Mouse (Mus musculus) midbrain, embryonic 12.5 days (tissue): Measurements from ENCODE around the gene Cox6a1. TPM values are rescaled to one million over a fixed set of nuclear protein-coding genes. Genes with fewer than 3 reads are reported as not detected.

ENCODE experiments used
- ATAC-seq: fragments of 200-750 bp; cut with Nextera tagmentation; 2 replicates; pipeline ENCODE4 v1.8.0; 2017; ENCODE audit warnings: low read depth, moderate TSS enrichment, moderate library complexity; ENCODE audit not compliant: low FRiP score
- H3K27ac ChIP-seq: fragments of 300-500 bp; sonication (generic); replicated peaks from 2 replicates; pipeline ENCODE4 v1.5.1; 2016; ENCODE audit warnings: mild to moderate bottlenecking
- H3K27me3 ChIP-seq: fragments of 300-500 bp; sonication (generic); 2 replicates; pipeline ENCODE4 v1.6.1; 2016; ENCODE audit warnings: mild to moderate bottlenecking
- H3K36me3 ChIP-seq: fragments of 300-500 bp; sonication (generic); 2 replicates; pipeline ENCODE4 v1.6.1; 2016
- H3K4me1 ChIP-seq: fragments of 300-500 bp; sonication (generic); 2 replicates; pipeline ENCODE4 v1.6.1; 2016
- H3K4me2 ChIP-seq: fragments of 300-500 bp; sonication (generic); replicated peaks from 2 replicates; pipeline ENCODE4 v1.6.1; 2016; ENCODE audit warnings: mild to moderate bottlenecking, moderate library complexity
- H3K4me3 ChIP-seq: fragments of 300-500 bp; sonication (generic); 2 replicates; pipeline ENCODE4 v1.5.1; 2016; ENCODE audit warnings: mild to moderate bottlenecking
- H3K9ac ChIP-seq: fragments of 300-500 bp; sonication (generic); replicated peaks from 2 replicates; pipeline ENCODE4 v1.6.1; 2016; ENCODE audit warnings: mild to moderate bottlenecking, moderate library complexity
- H3K9me3 ChIP-seq: fragments of 300-500 bp; sonication (generic); 2 replicates; pipeline ENCODE4 v1.6.1; 2016; ENCODE audit warnings: mild to moderate bottlenecking
- WGBS: fragments of 180-500 bp; shearing (Covaris S2); methylation state at CpG from one replicate; pipeline ENCODE4 v1.1.7; 2016; 5-methylcytosine and 5-hydroxymethylcytosine counted together
- polyA plus RNA-seq: library from polyadenylated mRNA; unstranded; fragments of >200 nt; fragmentation: Nextera tagmentation; extraction: Ambion mirVana; gene quantifications from 2 replicates; pipeline ENCODE4 v1.2.1, GENCODE M21; 2016

The Cox6a1 gene
- polyA plus RNA-seq, 1 experiment from 2014 or later, result 768 TPM

GRCm38 (mm10) chr5:115341314-115342165 is 7.2 kb downstream of the Cox6a1 start:
- peak; percentile 21; the same call in 1 of the 2 replicates for ATAC-seq
- H3K4me1 ChIP-seq, result peaks cover 17% of the 10 kb centered on the region
- H3K9me3 ChIP-seq, result no peaks in the 10 kb centered on the region
- peaks cover 46% of the 10 kb centered on the region for H3K36me3 ChIP-seq
- H3K27me3 ChIP-seq, result no peaks in the 10 kb centered on the region
- peak overlapping the region; percentile 75 for H3K4me2 ChIP-seq
- H3K4me3 ChIP-seq, result peak overlapping the region; percentile 80
- peak overlapping the region; percentile 84 for H3K27ac ChIP-seq
- peak overlapping the region; percentile 79 for H3K9ac ChIP-seq
- 13% methylated on average over 36 of the region's 36 CpGs for WGBS

DNA sequence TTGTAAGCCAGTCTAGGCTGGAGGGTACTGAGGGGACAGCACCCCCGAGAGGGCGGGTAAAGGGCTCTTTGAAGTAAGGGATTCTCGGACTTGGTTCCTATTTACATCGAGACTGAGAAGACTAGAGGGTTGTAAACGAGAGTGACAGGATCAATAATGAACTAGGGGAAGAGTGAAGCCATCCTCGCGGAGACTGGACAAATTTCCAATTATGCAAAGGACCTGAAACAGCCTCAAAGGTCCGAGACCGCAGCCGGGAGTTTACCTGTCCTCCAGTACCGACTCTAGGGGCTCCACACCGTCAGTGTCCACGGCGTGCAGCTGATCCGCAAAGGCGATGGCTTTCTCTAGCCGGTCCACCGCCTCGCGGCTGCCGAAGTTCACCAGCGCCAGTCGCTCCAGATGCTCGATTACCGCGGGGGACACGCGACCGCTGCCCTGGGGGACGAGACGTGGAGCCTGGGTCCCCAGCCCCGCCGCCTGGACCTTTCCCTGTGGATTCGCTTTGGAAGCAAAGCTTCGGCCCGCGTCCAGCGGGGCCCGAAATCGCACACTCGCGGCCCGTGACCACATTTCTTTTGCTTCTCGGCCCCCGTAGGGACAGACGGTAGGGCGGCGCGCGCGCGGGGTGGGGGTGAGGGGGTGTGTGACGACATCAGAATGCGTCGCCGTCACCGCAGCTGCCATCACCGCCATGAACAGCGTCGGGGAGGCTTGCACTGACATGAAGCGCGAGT is 8.0 kb downstream of the Cox6a1 start, which contains the start of the genes Gatc and Triap1:
TSS of gene Gatc (minus strand) at position 602 of the 737 bp plus-strand sequence.
TSS of gene Triap1 (plus strand) at position 649 of the 737 bp plus-strand sequence.
- Histone ChIP-seq H3K27me3 (no peaks in the 10 kb centered on the region), H3K4me1 (peaks cover 17% of the 10 kb centered on the region), H3K4me3 (peak within 1 kb of the TSS; percentile 80), H3K9ac (peak within 1 kb of the TSS; percentile 79), H3K4me2 (peak within 1 kb of the TSS; percentile 75), H3K9me3 (no peaks in the 10 kb centered on the region), H3K27ac (peak within 1 kb of the TSS; percentile 84), H3K36me3 (peaks cover 49% of the 10 kb centered on the region)
- peak; percentile 85 for ATAC-seq
- under 1% methylated on average over 62 of the region's 62 CpGs for WGBS

DNA sequence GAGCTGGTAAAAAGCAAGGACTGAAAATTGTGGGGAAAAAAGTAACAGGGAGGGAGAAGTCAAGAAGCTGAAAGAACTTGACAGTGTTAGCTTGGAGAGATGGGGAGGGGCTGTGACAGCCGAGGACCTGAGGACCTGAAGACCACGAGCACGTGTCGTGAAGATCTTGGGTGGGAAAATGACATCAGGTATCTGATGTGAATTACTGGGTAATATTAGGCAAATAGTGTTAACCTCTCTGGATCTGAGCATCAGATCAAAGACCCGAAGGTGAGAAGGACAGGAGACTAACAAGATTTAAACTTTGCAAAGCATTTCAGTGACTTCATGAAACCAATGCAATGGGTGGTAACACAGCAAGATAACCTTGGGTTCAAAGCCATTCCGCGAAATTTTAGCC is 8.8 kb downstream of the Cox6a1 start:
- Histone ChIP-seq H3K27me3 (no peaks in the 10 kb centered on the region), H3K4me3 (peak overlapping the region; percentile 80), H3K36me3 (peaks cover 49% of the 10 kb centered on the region), H3K4me2 (peak overlapping the region; percentile 75), H3K9me3 (no peaks in the 10 kb centered on the region), H3K27ac (no peak overlapping the region), H3K4me1 (peaks cover 17% of the 10 kb centered on the region), H3K9ac (0 out of 2 replicates have a peak overlapping the region, but pooled peaks have one; percentile 7)
- WGBS, result 40% methylated on average over 7 of the region's 7 CpGs
- no peak for ATAC-seq

DNA sequence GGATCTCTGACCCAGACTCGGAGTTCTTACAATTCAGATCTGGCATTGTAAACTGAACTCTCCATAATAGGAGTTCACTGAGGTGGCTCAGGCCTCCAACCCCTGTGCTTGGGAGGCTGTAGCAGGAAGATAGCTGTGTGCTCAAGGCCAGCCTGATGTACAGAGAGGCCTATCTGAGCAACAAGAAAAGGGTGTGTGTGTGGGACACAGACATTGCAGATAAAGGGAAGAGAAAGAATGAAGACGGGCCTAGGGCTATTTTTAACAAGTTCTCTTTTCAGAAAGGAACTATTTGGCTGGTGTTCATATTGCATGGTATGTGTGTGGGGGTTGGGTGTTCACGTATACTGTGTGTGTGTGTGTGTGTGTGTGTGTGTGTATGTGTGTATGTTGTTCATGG is 15.2 kb downstream of the Cox6a1 start:
- Histone ChIP-seq H3K4me2 (no peak overlapping the region), H3K36me3 (peaks cover 73% of the 10 kb centered on the region), H3K9ac (no peak overlapping the region), H3K4me3 (no peak overlapping the region), H3K27me3 (no peaks in the 10 kb centered on the region), H3K4me1 (peaks cover 17% of the 10 kb centered on the region), H3K9me3 (no peaks in the 10 kb centered on the region), H3K27ac (no peak overlapping the region)
- 84% methylated on average over 3 of the region's 3 CpGs for WGBS
- ATAC-seq, result no peak

DNA sequence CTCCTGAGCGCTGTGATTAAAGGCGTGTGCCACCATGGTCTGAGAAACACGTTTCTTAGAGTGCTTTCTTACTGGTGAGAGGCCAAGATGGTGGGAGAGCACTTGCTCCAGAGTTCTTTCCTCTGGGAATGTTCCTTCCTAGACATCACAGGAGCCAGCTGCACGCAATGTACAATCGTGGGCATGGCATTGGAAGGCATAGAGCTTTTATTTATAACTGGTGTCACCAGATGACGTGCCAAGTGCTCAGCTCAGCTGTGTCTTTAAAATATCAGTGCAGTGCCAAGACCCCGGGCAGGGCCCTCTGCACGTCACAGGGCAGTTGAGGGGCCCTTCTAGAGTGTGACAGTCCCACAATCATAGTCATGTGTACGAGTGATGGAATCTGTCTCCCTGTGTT is 17.8 kb downstream of the Cox6a1 start:
- no peak overlapping the region for H3K9ac ChIP-seq
- 90% methylated on average over 9 of the region's 9 CpGs for WGBS
- no peaks in the 10 kb centered on the region for H3K27me3 ChIP-seq
- H3K4me2 ChIP-seq, result no peak overlapping the region
- H3K9me3 ChIP-seq, result no peaks in the 10 kb centered on the region
- peaks cover 26% of the 10 kb centered on the region for H3K4me1 ChIP-seq
- ATAC-seq, result no peak
- H3K4me3 ChIP-seq, result no peak overlapping the region
- peaks cover 63% of the 10 kb centered on the region for H3K36me3 ChIP-seq
- H3K27ac ChIP-seq, result no peak overlapping the region

- peak; percentile 52 for ATAC-seq
- Histone ChIP-seq H3K9me3 (no peaks in the 10 kb centered on the region), H3K27me3 (no peaks in the 10 kb centered on the region), H3K9ac (peak overlapping the region; percentile 95), H3K36me3 (peaks cover 32% of the 10 kb centered on the region), H3K27ac (peak overlapping the region; percentile 91), H3K4me1 (peaks cover 30% of the 10 kb centered on the region), H3K4me3 (peak overlapping the region; percentile 95), H3K4me2 (peak overlapping the region; percentile 81)
- WGBS, result under 1% methylated on average over 55 of the region's 55 CpGs
Observed at GRCm38 (mm10) chr5:115327610-115328548, 20.9 kb downstream of the Cox6a1 start.

- peaks cover 24% of the 10 kb centered on the region for H3K36me3 ChIP-seq
- H3K9me3 ChIP-seq, result no peaks in the 10 kb centered on the region
- peak within 1 kb of the TSS; percentile 81 for H3K4me2 ChIP-seq
- no peaks in the 10 kb centered on the region for H3K27me3 ChIP-seq
- peak within 1 kb of the TSS; percentile 95 for H3K9ac ChIP-seq
- H3K4me3 ChIP-seq, result peak within 1 kb of the TSS; percentile 95
- peak within 1 kb of the TSS; percentile 91 for H3K27ac ChIP-seq
- ATAC-seq, result peak; percentile 90
- peaks cover 30% of the 10 kb centered on the region for H3K4me1 ChIP-seq
- under 1% methylated on average over 87 of the region's 97 CpGs for WGBS
Observed at GRCm38 (mm10) chr5:115326875-115327609, 21.7 kb downstream of the Cox6a1 start, which contains the start of gene Srsf9. Gene Srsf9 (plus strand): TSS chr5:115327177.

- Histone ChIP-seq H3K4me2 (peak overlapping the region; percentile 81), H3K4me3 (peak overlapping the region; percentile 95), H3K9me3 (no peaks in the 10 kb centered on the region), H3K4me1 (peaks cover 30% of the 10 kb centered on the region), H3K9ac (peak overlapping the region; percentile 95), H3K27ac (peak overlapping the region; percentile 91), H3K36me3 (peaks cover 17% of the 10 kb centered on the region), H3K27me3 (no peaks in the 10 kb centered on the region)
- peak; percentile 57; the same call in 1 of the 2 replicates for ATAC-seq
- WGBS, result 30% methylated on average over 11 of the region's 11 CpGs
Observed at GRCm38 (mm10) chr5:115326256-115326831, 22.4 kb downstream of the Cox6a1 start.

DNA sequence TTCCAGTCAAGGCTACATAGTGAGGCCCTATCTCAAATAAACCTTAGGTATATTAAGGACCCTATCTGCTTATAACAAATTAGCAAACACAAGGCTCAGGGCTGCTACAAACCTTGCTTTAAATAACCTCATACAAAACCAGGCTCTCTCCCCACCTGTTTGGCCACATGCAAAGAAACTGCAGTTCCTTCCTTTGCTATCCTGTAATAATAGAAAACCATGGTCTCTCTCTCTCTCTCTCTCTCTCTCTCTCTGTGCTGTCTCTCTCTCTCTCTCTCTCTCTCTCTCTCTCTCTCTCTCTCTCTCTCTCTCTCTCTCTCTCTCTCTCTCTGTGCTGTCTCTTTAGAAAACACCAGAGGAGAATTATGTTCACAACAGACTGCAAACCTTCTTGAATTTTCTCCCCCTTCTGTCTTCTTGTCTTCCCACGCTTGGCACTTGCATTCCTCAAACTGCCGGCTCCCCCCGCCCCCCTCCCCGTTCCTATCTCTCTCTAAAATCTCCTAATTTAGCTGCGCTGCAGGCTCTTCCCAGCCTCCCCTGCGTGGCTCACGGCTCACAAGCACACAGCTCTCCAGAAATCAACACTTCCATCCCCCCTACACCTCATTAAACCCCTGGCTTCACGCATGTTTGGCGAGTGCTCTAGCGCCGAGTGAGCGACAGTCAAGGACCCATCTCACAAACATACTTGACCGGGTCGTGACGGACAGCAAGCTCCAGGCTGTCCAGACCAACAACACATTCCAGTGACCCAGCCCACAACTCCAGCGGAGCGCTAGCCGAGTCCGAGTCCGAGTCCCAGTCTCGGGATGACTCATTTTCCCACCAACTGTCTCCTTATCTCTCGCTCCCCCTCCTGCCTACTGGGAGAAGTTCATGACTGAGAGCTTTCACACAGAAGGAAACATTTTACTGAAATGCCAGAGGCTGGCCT is 29.5 kb downstream of the Cox6a1 start:
- peak overlapping the region; percentile 37 for H3K4me3 ChIP-seq
- no peaks in the 10 kb centered on the region for H3K27me3 ChIP-seq
- peak overlapping the region; percentile 61; the same call in 1 of the 2 replicates for H3K27ac ChIP-seq
- H3K36me3 ChIP-seq, result no peaks in the 10 kb centered on the region
- peak overlapping the region; percentile 71 for H3K4me2 ChIP-seq
- 2% methylated on average over 22 of the region's 22 CpGs for WGBS
- peak overlapping the region; percentile 46 for H3K9ac ChIP-seq
- peak; percentile 63; the same call in 1 of the 2 replicates for ATAC-seq
- no peaks in the 10 kb centered on the region for H3K9me3 ChIP-seq
- H3K4me1 ChIP-seq, result peaks cover 35% of the 10 kb centered on the region
